In genomic region chr19:61057581-61057980, GRCm38 (mm10) we compare ENCODE assay signal across 10 mouse cellular contexts.
A peak's percentile ranks its signal among the peaks of the same experiment; 100 is the strongest.
DNase-seq lines count a peak whose midpoint lies in the region; ATAC-seq and TF ChIP-seq lines count a peak whose summit lies in the region.
"Had no signal": no experiment of that assay in that cellular context is flagged by ENCODE, and none has a peak within 500 bp of the region (broad histone marks: within the 10 kb centered on the region; RNA-seq: fewer than 3 reads in every experiment).

No protein-coding gene starts in this region.

- H3K27me3 ChIP-seq in kidney, embryonic 16.5 days (ENCODE audit: insufficient read depth, low read length) = no peaks in the 10 kb centered on the region
- H3K27me3 ChIP-seq in forebrain, postnatal 0 days (ENCODE audit: insufficient read depth, low read length) = no peaks in the 10 kb centered on the region

- no peak overlapping the region for H3K9ac ChIP-seq in kidney, embryonic 16.5 days (replicated peaks; ENCODE audit: low read length)
- H3K9ac ChIP-seq in forebrain, postnatal 0 days = no peak overlapping the region

- no peak overlapping the region for H3K4me2 ChIP-seq in kidney, embryonic 16.5 days (replicated peaks; ENCODE audit: low read depth, low read length)
- no peak overlapping the region for H3K4me2 ChIP-seq in forebrain, postnatal 0 days (ENCODE audit: low read depth)

- WGBS in kidney, embryonic 16.5 days = 13% methylated on average over 3 of the region's 3 CpGs
- WGBS in forebrain, postnatal 0 days = 55% methylated on average over 3 of the region's 3 CpGs

- peaks cover 31% of the 10 kb centered on the region for H3K4me1 ChIP-seq in kidney, embryonic 16.5 days (ENCODE audit: insufficient read depth, low read length)
- no peaks in the 10 kb centered on the region for H3K4me1 ChIP-seq in forebrain, postnatal 0 days (ENCODE audit: insufficient read depth)

- peak; percentile 58 for DNase-seq in adrenal gland, postnatal 10 days
- DNase-seq in adrenal gland, postnatal 25 days = no peak
- peak; percentile 51 for DNase-seq in embryo, embryonic 11 days
- DNase-seq in lung, postnatal 25 days (ENCODE audit: low spot score) = peak; percentile 76
- no peak for DNase-seq in layer of hippocampus, adult 11-12 months (ENCODE audit: low spot score)
- DNase-seq in gastrocnemius, adult 8-10 months (ENCODE audit: low spot score in 2 of 2) = no peak
- no peak for DNase-seq in forebrain, postnatal 0 days

- TF ChIP-seq CTCF in forebrain, postnatal 0 days (IDR thresholded peaks at IDR 0.05; ENCODE audit: low read depth) = no peak

- no peak overlapping the region for H3K4me3 ChIP-seq in kidney, embryonic 16.5 days (ENCODE audit: low read length)
- H3K4me3 ChIP-seq in forebrain, postnatal 0 days (ENCODE audit: low read depth, low read length) = no peak overlapping the region
- H3K4me3 ChIP-seq: erythroblast, embryonic 14.5 days; left cerebral cortex, adult 2 months had no signal

- peak overlapping the region; percentile 54 for H3K27ac ChIP-seq in kidney, embryonic 16.5 days (ENCODE audit: low read length)
- H3K27ac ChIP-seq in forebrain, postnatal 0 days (ENCODE audit: low read depth, low read length) = no peak overlapping the region
- H3K27ac ChIP-seq: left cerebral cortex, adult 2 months had no signal

- peak; percentile 91 for ATAC-seq in kidney, embryonic 16.5 days (ENCODE audit: low FRiP score, low TSS enrichment)
- ATAC-seq in forebrain, postnatal 0 days = no peak

- H3K9me3 ChIP-seq in kidney, embryonic 16.5 days (ENCODE audit: low read length) = peaks cover 7% of the 10 kb centered on the region; the same call in 1 of the 2 replicates
- no peaks in the 10 kb centered on the region for H3K9me3 ChIP-seq in forebrain, postnatal 0 days (ENCODE audit: low read length)

- no peaks in the 10 kb centered on the region for H3K36me3 ChIP-seq in kidney, embryonic 16.5 days (ENCODE audit: insufficient read depth, low read length)
- H3K36me3 ChIP-seq in forebrain, postnatal 0 days (ENCODE audit: insufficient read depth) = no peaks in the 10 kb centered on the region

Comparison
In these comparisons a context has a peak if more than half of its experiments do, and no peak if none do; other contexts are left out.
1. DNase-seq: peak in adrenal gland, postnatal 10 days (single experiment), embryo, embryonic 11 days (single experiment) and lung, postnatal 25 days (single experiment); none in adrenal gland, postnatal 25 days (single experiment), layer of hippocampus, adult 11-12 months (single experiment), gastrocnemius, adult 8-10 months (0 of 2) and forebrain, postnatal 0 days (single experiment).